Mouse (Mus musculus) bone marrow, adult 2 months (tissue): Measurements from ENCODE around the gene Lztr1. TPM values are rescaled to one million over a fixed set of nuclear protein-coding genes. Genes with fewer than 3 reads are reported as not detected.
A peak's percentile ranks its signal among the peaks of the same experiment; 100 is the strongest.

Experiments
- H3K27ac ChIP-seq: fragments of 200-500 bp; 2 replicates; pipeline ENCODE4 v1.5.1; 2012; ENCODE audit warnings: low read depth, mild to moderate bottlenecking, control low read depth, inconsistent platforms, low read length; ENCODE audit not compliant: control insufficient read depth, poor library complexity, insufficient read depth
- H3K4me1 ChIP-seq: fragments of 200-500 bp; 2 replicates; pipeline ENCODE4 v1.6.1; 2011; ENCODE audit warnings: low read length; ENCODE audit not compliant: control insufficient read depth, insufficient read depth
- H3K4me3 ChIP-seq: fragments of 200-500 bp; replicated peaks from 2 replicates; pipeline ENCODE3; 2011; ENCODE audit warnings: mild to moderate bottlenecking, low read depth, low read length, control low read depth; ENCODE audit not compliant: control insufficient read depth
- CTCF ChIP-seq: fragments of 200-500 bp; IDR thresholded peaks from 2 replicates; pipeline ENCODE4 v1.5.1; 2011; ENCODE audit warnings: low read length, control low read depth; ENCODE audit not compliant: control insufficient read depth, insufficient read depth
- POLR2A ChIP-seq: fragments of 200-500 bp; IDR thresholded peaks from 2 replicates; pipeline ENCODE4 v1.6.1; 2011; ENCODE audit warnings: low read depth, mild to moderate bottlenecking, control low read depth, low read length, borderline replicate concordance; ENCODE audit not compliant: control insufficient read depth
- WGBS: fragments of 180-500 bp; shearing (Covaris S2); methylation state at CpG from one replicate; pipeline ENCODE4 v1.1.7; 2018; 5-methylcytosine and 5-hydroxymethylcytosine counted together
- polyA plus RNA-seq: library from polyadenylated mRNA; stranded (reverse); fragments of >200 nt; gene quantifications from 2 replicates; pipeline ENCODE4 v1.2.4, GENCODE M21; 2011; ENCODE audit warnings: low replicate concordance; ENCODE audit not compliant: missing spikeins, insufficient read depth, insufficient read length

The Lztr1 gene
- 22.2 and 40.6 TPM in 2 replicates for polyA plus RNA-seq

DNA sequence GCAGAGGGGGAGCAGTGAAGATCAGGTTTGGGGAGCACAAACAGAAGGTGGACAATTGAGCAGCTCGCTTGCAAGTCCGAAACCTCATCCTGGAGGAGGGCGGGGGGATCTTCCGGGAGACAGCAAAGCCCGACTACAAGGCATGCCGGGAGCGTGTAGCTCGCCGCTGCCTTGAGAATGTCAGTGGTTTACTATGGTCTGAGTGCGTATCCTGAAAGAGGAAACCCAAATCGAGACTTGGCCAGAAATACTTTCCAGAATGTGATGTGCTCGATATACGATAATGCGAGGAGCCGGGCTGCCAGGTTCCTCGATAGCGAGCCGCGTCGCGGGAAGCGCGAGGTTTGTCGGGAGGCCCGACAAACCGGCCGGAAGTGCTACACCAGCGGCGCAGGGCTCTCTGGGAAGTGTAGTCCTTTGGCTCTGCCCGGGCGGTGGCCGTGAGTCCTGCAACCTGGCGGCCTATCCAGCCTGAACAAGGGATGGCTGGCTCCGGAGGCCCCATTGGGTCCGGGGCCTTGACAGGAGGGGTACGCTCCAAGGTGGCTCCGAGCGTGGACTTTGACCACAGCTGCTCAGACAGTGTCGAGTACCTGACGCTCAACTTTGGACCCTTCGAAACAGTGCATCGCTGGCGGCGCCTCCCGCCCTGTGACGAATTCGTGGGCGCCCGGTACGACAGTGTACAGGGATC lies at the start of gene Lztr1:
Gene Lztr1, plus strand, starts transcription at position 143 of the 694 bp plus-strand sequence.
- Histone ChIP-seq H3K4me3 (peak within 1 kb of the TSS; percentile 96), H3K27ac (peak within 1 kb of the TSS; percentile 84), H3K4me1 (peaks cover 4% of the 10 kb centered on the region)
- under 1% methylated on average over 50 of the region's 50 CpGs for WGBS
- TF ChIP-seq POLR2A (peak; percentile 58; the same call in 1 of the 2 replicates), CTCF (no peak)

- 68% methylated on average over 4 of the region's 4 CpGs for WGBS
- Histone ChIP-seq H3K4me3 (no peak overlapping the region), H3K27ac (no peak overlapping the region), H3K4me1 (no peaks in the 10 kb centered on the region; the same call in none of the 2 replicates)
- no peak for TF ChIP-seq POLR2A
- no peak for TF ChIP-seq CTCF
Measured at GRCm38 (mm10) chr16:17460254-17460653, 48.2 kb upstream of the Lztr1 start.

DNA sequence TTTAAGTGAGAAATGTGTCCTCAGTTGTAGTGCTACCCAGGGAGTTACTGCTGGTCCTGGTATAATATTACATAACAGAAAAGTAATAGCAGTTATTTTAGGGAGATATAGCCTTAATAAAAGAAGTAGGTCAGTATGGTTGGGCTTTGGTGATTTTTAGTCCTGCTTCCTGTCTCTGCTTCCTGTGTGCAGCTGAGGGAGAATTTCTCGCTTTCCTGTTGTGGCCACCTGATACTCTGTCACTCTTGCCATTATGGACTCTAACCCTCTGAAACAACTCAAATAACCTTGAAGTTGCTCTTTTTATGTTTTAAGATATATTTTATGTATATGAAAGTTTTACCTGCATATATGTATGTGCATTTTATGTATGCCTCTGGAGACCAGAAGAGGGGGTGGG lies 46.9 kb upstream of the Lztr1 start:
- Histone ChIP-seq H3K4me3 (no peak overlapping the region), H3K4me1 (no peaks in the 10 kb centered on the region; the same call in none of the 2 replicates), H3K27ac (no peak overlapping the region)
- TF ChIP-seq CTCF (no peak), POLR2A (no peak)
- 8% methylated on average over 1 of the region's 1 CpGs for WGBS

- H3K4me3 ChIP-seq = no peak overlapping the region
- H3K27ac ChIP-seq = no peak overlapping the region
- no peaks in the 10 kb centered on the region; the same call in none of the 2 replicates for H3K4me1 ChIP-seq
- TF ChIP-seq POLR2A (no peak), CTCF (no peak)
- 78% methylated on average over 2 of the region's 2 CpGs for WGBS
Measured at GRCm38 (mm10) chr16:17463184-17463583, 45.3 kb upstream of the Lztr1 start.

DNA sequence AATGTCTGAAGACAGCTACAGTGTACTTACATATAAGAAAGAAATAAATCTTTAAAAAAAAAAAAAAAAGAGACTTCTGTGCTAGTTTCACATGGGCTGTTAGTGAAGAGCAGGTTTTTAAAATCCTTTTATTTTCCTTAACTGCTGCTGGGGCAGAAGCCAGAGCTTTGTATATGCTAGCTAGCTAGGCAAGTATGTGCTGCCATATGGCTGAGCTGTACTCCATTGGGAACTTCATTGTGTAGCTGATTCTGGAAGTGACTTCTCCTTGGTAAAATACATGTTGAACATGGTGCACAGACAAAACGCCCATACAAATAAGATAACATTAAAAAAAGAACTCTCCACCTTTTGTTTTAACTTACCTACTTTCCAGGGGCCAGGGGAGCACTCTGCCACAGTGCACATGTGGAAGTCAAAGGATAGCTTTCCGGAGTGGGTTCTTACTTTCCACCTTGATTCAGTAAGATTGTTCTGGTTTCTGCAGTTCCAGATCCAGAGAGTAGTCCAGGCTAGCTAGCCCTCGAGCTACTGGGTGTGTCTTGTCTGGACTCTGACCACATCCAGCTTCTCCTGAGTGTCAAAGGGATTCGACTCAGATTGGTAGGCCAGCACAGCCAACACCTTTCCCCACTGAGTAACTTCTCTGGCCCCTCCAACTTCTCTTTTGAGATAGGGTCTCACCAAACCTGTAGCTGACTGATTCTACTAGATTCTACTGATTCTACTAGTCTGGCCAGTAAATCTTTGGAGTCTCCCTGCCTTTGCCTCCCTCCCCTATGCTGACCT lies 41.4 kb upstream of the Lztr1 start:
- TF ChIP-seq POLR2A (no peak), CTCF (no peak)
- WGBS = 71% methylated on average over 4 of the region's 4 CpGs
- Histone ChIP-seq H3K4me3 (no peak overlapping the region), H3K4me1 (no peaks in the 10 kb centered on the region; the same call in 1 of the 2 replicates), H3K27ac (no peak overlapping the region)

DNA sequence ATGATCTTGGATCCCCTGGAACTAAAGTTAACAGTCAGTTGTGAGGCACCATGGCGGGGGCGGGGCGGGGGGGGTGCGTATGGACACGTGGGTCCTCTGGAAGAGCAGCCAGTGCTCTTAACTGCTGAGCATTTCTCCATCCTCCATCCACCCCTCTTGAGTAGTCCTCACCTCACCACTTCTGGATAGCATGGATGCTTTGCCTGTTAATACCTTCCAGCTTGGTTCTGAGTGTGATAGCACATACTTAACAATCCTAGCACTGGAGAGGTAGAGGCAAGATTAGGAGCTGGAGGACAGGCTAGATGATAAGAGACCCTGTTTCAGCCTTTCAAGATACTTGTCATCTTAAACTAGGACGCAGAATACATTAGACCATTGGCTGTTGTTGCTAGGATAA lies 36.0 kb upstream of the Lztr1 start:
- Histone ChIP-seq H3K4me3 (no peak overlapping the region), H3K27ac (no peak overlapping the region), H3K4me1 (no peaks in the 10 kb centered on the region; the same call in 1 of the 2 replicates)
- 84% methylated on average over 6 of the region's 6 CpGs for WGBS
- TF ChIP-seq CTCF = no peak
- no peak for TF ChIP-seq POLR2A

GRCm38 (mm10) chr16:17474091-17474490 lies 34.4 kb upstream of the Lztr1 start:
- no peaks in the 10 kb centered on the region; the same call in 1 of the 2 replicates for H3K4me1 ChIP-seq
- no peak overlapping the region for H3K4me3 ChIP-seq
- no peak for TF ChIP-seq POLR2A
- TF ChIP-seq CTCF = peak; percentile 57
- H3K27ac ChIP-seq = no peak overlapping the region

DNA sequence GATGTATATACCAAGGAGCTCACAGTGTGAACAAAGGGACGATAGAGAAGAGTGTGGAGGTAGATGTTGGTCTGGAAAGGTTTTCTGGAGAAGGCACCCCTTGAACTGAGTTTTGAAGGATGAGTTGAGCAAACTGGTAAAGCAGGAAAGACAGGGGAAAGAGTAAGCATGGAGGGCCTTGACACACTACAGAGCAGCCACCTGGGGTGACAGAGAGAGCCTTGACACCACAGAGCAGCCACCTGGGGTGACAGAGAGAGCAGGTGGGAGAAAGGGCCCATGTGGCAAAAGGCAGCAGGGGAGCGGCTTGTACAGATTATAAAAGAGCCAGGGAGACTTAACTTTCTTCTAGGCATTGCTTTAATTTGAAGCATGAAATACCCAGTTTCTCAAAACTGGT lies 33.7 kb upstream of the Lztr1 start:
- Histone ChIP-seq H3K27ac (no peak overlapping the region), H3K4me3 (no peak overlapping the region), H3K4me1 (no peaks in the 10 kb centered on the region; the same call in 1 of the 2 replicates)
- TF ChIP-seq CTCF (no peak), POLR2A (no peak)
- 79% methylated on average over 2 of the region's 2 CpGs for WGBS

- no peak for TF ChIP-seq CTCF
- TF ChIP-seq POLR2A = no peak
- Histone ChIP-seq H3K4me3 (no peak overlapping the region), H3K4me1 (no peaks in the 10 kb centered on the region; the same call in 1 of the 2 replicates), H3K27ac (no peak overlapping the region)
- WGBS = 89% methylated on average over 4 of the region's 4 CpGs
Measured at GRCm38 (mm10) chr16:17475326-17475725, 33.2 kb upstream of the Lztr1 start.
